In genomic region chr16:49578976-49579375, GRCm38 (mm10) we compare ENCODE assay signal across 12 mouse cellular contexts.
"Had no signal": no experiment of that assay in that cellular context is flagged by ENCODE, and none has a peak within 500 bp of the region (broad histone marks: within the 10 kb centered on the region; RNA-seq: fewer than 3 reads in every experiment).

No protein-coding gene starts in this region.

- DNase-seq: right cerebral cortex, postnatal 14 days; thymus, adult 2 months; thymus, postnatal 25 days; thymus, postnatal 4 days had no signal

- H3K36me3 ChIP-seq: limb, embryonic 13.5 days; limb, embryonic 15.5 days; liver, embryonic 12.5 days; midbrain, embryonic 13.5 days; midbrain, embryonic 15.5 days; neural tube, embryonic 12.5 days had no signal

- ATAC-seq: liver, embryonic 12.5 days; midbrain, embryonic 13.5 days; midbrain, embryonic 15.5 days had no signal

- H3K4me1 ChIP-seq: limb, embryonic 13.5 days; limb, embryonic 15.5 days; liver, embryonic 12.5 days; midbrain, embryonic 13.5 days; midbrain, embryonic 15.5 days; neural tube, embryonic 12.5 days had no signal

- H3K27me3 ChIP-seq: limb, embryonic 13.5 days; limb, embryonic 15.5 days; liver, embryonic 12.5 days; midbrain, embryonic 13.5 days; midbrain, embryonic 15.5 days; neural tube, embryonic 12.5 days had no signal

- H3K4me2 ChIP-seq: limb, embryonic 13.5 days; limb, embryonic 15.5 days; liver, embryonic 12.5 days; midbrain, embryonic 11.5 days; midbrain, embryonic 13.5 days; midbrain, embryonic 15.5 days; neural tube, embryonic 12.5 days had no signal

- H3K9ac ChIP-seq: limb, embryonic 13.5 days; limb, embryonic 15.5 days; liver, embryonic 12.5 days; liver, embryonic 14.5 days; midbrain, embryonic 13.5 days; midbrain, embryonic 15.5 days; neural tube, embryonic 12.5 days had no signal

- H3K9me3 ChIP-seq: limb, embryonic 13.5 days; limb, embryonic 15.5 days; liver, embryonic 12.5 days; midbrain, embryonic 13.5 days; midbrain, embryonic 15.5 days; neural tube, embryonic 12.5 days had no signal

- H3K4me3 ChIP-seq: limb, embryonic 13.5 days; limb, embryonic 15.5 days; liver, embryonic 12.5 days; midbrain, embryonic 13.5 days; midbrain, embryonic 15.5 days; neural tube, embryonic 12.5 days had no signal

- H3K27ac ChIP-seq: limb, embryonic 13.5 days; limb, embryonic 15.5 days; liver, embryonic 12.5 days; liver, embryonic 14.5 days; midbrain, embryonic 13.5 days; midbrain, embryonic 15.5 days; neural tube, embryonic 12.5 days had no signal
